Mouse (Mus musculus): Measurements from ENCODE around the gene Mecp2.

- TF ChIP-seq E2F4 (IDR thresholded peaks at IDR 0.05; ENCODE audit: insufficient read depth) (no peak), POLR2A (IDR thresholded peaks at IDR 0.05; ENCODE audit: insufficient read length, low read depth) (no peak), MYOG (IDR thresholded peaks at IDR 0.05; ENCODE audit: control insufficient read depth in 1 of 3, insufficient read depth in 1 of 3, insufficient read length in 2 of 3, low read depth in 2 of 3) (no peak), TCF3 (IDR thresholded peaks at IDR 0.05; ENCODE audit: insufficient read length, low read depth) (no peak)
These were observed 31.5 kb downstream of the Mecp2 start for GRCm38 (mm10) chrX:74103457-74104188.

All from myocyte (in vitro differentiated cells).